Mouse (Mus musculus) CH12F3 (cell line): ENCODE measurements at regions not wholly inside any gene's neighbourhood (a gene's known extent, or its start where the extent isn't known, plus 50 kb on each side); places are given as distances from the start of the nearest gene placed in this dataset.

Experiments
- in situ Hi-C: fragments of 300-500 bp; cut with MboI; formaldehyde crosslinking; loops from 2 replicates; pipeline ENCODE4 v1.14.3; 2020; ENCODE audit warnings: low sequenced_read_pairs

- in situ Hi-C loops, result no loop called here
These were observed 597.5 kb upstream of the Tenm3 start for GRCm38 (mm10) chr8:49441270-49441669.

- in situ Hi-C loops, result no loop called here
These were observed 552.8 kb upstream of the Tenm3 start for GRCm38 (mm10) chr8:49396519-49396918.

DNA sequence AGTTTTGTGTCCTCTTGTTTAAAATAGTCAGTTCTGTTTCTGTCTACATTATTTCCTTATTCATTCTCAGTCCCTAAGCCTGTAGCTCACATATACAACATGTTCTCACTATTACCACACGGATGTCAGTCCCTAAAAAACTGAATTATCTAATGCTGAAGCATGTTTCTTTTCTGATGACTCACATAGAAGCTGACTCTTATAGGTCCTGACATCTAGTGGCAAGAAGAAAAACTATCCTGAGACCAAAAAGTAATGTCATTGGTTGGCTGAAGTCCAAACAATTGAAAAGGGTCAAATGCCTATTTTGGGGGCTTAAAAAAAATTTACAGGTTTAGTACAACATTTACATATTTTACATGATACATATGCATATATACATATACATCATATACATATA is 551.3 kb upstream of the Tenm3 start:
- in situ Hi-C loops, result no loop called here

- in situ Hi-C loops, result no loop called here
These were observed 545.8 kb upstream of the Tenm3 start for GRCm38 (mm10) chr8:49389525-49389924.

DNA sequence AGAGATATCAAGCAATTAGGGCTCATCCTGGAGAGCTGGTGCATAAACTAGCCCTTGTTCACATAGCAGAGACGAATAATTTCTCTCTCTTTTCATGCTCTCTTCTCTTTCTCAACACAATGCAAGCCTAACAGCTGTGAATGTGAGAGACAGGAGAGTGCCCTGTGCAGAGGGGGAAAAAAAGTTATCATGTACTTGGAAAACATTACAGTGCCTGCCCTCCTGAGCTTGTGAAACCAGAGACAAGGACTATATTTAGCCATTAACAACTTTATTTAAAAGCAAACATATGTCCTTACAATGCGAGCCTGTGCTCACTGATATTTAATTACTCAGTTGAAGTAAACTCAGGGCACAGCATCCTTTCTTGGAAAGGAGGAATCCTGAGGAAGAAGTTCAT is 543.8 kb upstream of the Tenm3 start:
- in situ Hi-C loops, result no loop called here

DNA sequence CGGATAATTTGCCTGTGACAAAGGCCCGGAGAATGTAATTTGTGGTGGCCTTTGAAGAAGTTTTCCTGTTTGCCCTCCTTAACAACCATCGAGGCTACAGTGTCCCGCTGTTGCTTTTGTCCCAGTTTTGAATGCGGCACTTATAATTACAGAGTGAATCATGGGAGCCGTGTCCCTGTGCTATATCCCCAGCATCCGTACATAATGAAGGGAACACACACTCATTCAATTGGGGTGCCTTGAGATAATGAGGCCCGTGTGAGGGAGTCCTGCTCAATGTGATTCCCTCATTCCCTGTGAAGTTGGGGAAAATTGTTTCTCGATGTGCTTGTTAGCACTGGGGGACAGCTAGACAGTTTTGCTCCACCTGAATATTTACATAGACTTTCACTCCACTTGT is 528.9 kb upstream of the Tenm3 start:
- in situ Hi-C loops, result no loop called here

GRCm38 (mm10) chr8:49362682-49363081 is 518.9 kb upstream of the Tenm3 start:
- in situ Hi-C loops, result no loop called here

- in situ Hi-C loops, result no loop called here
These were observed 517.7 kb upstream of the Tenm3 start for GRCm38 (mm10) chr8:49361443-49361842.

- in situ Hi-C loops, result no loop called here
These were observed 516.4 kb upstream of the Tenm3 start for GRCm38 (mm10) chr8:49360121-49360520.

DNA sequence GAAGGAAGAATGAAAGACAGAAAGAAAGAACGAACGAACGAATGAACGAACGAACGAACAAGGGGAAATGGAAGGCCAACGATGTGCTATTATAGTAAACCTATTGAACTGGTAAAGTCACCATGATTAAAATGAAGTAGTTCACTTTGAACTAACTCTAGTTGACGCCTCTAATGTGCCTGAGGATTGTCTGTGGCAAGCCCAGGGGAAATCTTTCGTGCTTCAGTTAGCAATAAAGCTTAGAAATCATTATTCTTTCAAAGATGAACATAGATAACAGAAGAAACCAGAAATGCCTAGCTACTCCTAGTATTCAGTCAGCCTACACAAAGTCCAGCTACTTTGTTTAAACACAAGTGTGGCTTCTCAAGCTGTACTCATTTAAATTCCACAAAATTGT is 515.9 kb upstream of the Tenm3 start:
- in situ Hi-C loops, result no loop called here

DNA sequence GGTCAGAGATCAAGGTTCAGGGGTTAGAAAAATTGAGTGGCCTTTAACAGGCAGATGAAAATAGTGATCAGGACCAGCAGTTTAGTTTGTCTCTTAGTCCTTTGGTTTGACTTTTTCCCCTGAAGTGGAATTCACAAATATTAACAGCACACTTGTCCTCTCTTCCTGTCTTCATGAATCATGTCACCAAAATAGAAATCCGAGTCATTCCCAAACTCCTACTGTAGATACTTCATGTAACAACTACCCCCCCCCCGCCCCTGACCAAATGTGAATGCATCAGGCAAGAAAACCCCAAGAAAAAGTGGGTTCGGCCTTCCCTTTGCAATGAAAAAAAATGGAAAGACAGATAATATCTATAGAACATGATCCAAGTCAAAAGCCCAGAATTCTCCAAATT is 504.9 kb upstream of the Tenm3 start:
- in situ Hi-C loops, result no loop called here

DNA sequence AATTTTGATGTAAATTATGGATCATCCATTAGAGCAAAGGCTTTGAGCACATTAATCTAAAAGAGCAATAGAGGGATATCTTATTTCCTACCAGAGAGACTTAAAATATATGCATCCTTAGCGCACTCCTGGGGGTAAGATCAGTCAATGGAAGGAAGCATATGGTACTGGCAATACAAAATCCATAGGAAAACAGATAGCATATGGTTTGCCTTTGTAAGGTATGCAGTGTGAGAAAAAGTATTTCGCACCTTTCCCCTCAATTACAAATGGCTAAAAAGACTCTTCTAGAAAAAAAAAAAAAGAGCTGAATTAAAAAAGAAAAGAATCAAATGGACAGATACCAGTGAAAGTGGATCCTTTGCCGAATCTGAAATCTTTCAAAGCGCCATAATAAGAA is 495.0 kb upstream of the Tenm3 start:
- in situ Hi-C loops, result no loop called here

- in situ Hi-C loops, result no loop called here
These were observed 483.2 kb upstream of the Tenm3 start for GRCm38 (mm10) chr8:49326980-49327379.

- in situ Hi-C loops, result no loop called here
These were observed 477.7 kb upstream of the Tenm3 start for GRCm38 (mm10) chr8:49321404-49321803.

DNA sequence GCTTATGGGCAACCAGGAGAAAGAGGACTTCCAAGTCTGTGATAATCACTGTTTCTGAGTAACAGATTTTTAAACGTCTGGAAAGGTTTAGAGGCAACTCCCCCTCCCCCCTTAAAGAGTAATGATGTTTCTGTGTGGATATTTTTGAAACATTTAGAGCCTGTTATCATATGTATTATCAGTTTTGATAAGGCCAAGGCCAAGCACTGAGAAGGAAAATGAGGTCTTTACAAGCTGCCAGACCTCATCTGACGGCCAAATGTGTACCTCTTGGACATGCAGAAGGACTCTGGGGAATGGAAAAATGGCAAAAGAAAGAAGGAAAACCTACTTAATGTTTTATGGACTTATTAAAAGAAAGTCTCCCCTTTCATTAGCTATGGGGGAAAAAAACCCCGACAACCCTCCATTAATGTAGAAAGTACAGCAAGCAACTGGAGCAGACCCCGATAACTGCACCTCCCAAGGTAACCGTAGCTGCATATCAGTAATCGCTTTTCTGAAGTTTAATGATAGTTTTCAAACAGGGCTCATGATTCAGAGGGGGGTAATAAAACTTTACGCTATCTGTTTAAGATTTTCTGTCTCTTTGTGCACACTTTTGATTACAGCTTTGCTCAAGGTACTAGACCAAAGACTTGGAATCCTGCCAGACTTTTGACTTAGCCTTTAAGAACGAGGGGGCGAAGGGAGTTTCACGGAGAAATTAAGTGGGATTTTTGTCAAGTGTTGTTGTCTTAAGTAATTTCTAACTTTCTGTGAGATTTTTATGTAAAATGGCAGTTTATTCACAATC is 469.9 kb upstream of the Tenm3 start:
- in situ Hi-C loops, result no loop called here

- in situ Hi-C loops, result no loop called here
These were observed 469.1 kb upstream of the Tenm3 start for GRCm38 (mm10) chr8:49312816-49313215.

DNA sequence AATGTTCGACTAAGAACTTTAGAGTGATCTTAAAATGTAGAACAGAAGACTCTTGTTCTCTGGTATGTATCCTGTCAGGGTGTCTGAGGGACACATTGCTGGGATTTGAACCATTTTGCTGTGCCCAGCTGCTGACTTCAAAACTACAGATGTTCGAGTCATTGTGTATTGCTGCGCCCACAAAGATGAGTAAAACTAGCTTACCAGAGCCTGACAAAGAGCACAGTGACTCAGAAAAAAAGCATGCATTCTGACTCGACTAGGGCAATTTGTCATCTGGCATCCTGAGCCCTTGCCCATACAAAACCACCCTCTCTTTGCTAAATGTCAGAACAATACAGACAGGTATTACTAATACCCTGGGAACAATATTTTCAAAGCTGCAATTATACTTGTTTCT is 438.6 kb upstream of the Tenm3 start:
- in situ Hi-C loops, result no loop called here

DNA sequence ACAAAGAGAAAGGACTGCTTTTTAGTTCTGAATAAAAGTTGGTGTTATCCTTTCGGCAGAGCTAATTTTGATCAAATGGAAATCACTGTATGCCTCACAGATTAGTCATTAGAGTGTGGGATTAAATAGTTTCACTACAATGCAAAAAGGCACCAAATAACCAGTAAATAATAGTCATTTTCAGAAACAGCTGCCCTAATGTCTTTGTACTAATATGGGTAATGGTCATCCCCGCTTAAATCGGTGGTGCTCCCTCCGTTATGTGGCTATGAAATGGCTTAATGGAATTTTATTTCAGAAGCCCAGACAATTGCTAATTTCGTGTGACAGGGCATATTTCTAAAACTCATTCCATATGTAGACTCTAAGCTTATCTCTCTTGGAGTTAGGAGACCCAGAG is 437.5 kb upstream of the Tenm3 start:
- in situ Hi-C loops, result no loop called here

DNA sequence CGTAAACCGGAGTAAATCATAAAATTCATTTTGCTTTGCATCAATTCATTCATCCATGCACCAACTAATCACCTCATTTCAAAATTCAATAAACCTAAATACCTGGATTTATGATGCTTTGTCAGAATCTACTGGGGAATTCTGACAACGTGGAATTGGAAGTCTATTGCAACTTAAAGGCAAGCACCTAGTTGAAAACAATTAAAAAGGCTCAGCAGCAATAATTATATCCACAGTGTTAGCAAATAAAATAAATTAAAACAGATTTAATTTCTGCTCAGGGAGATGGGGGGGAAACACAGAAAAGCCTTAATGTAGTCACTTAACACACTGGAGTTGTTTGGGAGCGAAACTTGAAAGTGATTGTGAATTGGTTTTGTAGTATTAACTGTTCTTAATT is 430.3 kb upstream of the Tenm3 start:
- in situ Hi-C loops, result no loop called here

- in situ Hi-C loops, result no loop called here
These were observed 429.4 kb upstream of the Tenm3 start for GRCm38 (mm10) chr8:49273109-49273508.

- in situ Hi-C loops, result no loop called here
These were observed 419.7 kb upstream of the Tenm3 start for GRCm38 (mm10) chr8:49263416-49263815.

- in situ Hi-C loops, result no loop called here
These were observed 419.0 kb upstream of the Tenm3 start for GRCm38 (mm10) chr8:49262797-49263196.

DNA sequence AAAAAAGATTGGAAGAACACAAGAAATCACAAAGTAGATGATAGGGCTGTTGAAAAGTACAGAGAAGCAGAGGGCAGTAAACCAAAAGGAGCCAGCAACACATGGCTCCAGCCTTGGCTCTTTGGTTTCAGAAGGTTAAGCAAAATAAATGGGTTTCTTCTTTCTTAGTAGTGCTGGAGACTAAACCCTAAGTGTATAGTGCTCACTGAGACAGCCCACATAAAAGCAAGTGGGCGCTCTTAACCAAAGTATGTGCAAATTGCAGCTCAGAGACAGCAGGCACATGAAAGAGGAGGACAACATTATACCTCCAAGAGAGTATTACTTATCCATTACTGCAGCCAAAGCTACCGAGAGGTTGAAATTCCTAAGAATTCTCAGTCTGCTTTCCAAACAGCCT is 412.2 kb upstream of the Tenm3 start:
- in situ Hi-C loops, result no loop called here
